Comparison of ENCODE assay signal across 11 mouse cellular contexts in the genomic region with DNA sequence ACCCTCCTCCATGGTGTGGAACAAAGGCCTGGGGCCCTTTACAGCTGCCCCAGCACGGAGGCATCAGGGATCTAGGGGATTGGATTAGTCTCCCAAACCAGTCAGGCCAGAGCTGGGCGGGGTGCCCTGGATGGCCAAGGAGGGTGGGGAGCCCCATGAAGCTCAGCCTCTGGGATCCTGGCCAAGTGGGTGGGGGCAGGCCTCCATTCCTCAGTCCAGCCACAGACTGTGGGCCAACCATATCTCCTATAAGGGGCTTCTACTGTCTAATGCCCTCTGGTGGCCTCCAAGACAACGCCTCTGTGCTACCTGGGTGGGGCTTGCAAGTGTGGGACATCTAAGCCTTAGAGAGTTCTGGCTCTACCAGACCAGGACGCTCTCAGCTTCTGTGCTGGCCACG. TPM values are rescaled to one million over a fixed set of nuclear protein-coding genes. Genes with fewer than 3 reads are reported as not detected.
DNase-seq lines count a peak whose midpoint lies in the region; ATAC-seq and TF ChIP-seq lines count a peak whose summit lies in the region.
"Had no signal": no experiment of that assay in that cellular context is flagged by ENCODE, and none has a peak within 500 bp of the region (broad histone marks: within the 10 kb centered on the region; RNA-seq: fewer than 3 reads in every experiment).

No protein-coding gene starts in this region.

- H3K4me3 ChIP-seq in forebrain, postnatal 0 days (ENCODE audit: low read depth, low read length), result no peak overlapping the region
- no peak overlapping the region for H3K4me3 ChIP-seq in forebrain, embryonic 15.5 days
- no peak overlapping the region for H3K4me3 ChIP-seq in lung, embryonic 14.5 days (ENCODE audit: low read depth, low read length)

- no peaks in the 10 kb centered on the region for H3K27me3 ChIP-seq in forebrain, postnatal 0 days (ENCODE audit: insufficient read depth, low read length)
- no peaks in the 10 kb centered on the region for H3K27me3 ChIP-seq in forebrain, embryonic 15.5 days
- H3K27me3 ChIP-seq in lung, embryonic 14.5 days (ENCODE audit: insufficient read depth, low read length), result no peaks in the 10 kb centered on the region

- H3K9me3 ChIP-seq in forebrain, postnatal 0 days (ENCODE audit: low read length), result no peaks in the 10 kb centered on the region
- H3K9me3 ChIP-seq in forebrain, embryonic 15.5 days, result no peaks in the 10 kb centered on the region
- no peaks in the 10 kb centered on the region for H3K9me3 ChIP-seq in lung, embryonic 14.5 days (ENCODE audit: low read depth, low read length)

- no peak overlapping the region for H3K27ac ChIP-seq in forebrain, postnatal 0 days (ENCODE audit: low read depth, low read length)
- H3K27ac ChIP-seq in forebrain, embryonic 15.5 days (replicated peaks), result no peak overlapping the region
- H3K27ac ChIP-seq in lung, embryonic 14.5 days (ENCODE audit: low read depth), result no peak overlapping the region

- peaks cover 13% of the 10 kb centered on the region; the same call in 1 of the 2 replicates for H3K4me1 ChIP-seq in forebrain, postnatal 0 days (ENCODE audit: insufficient read depth)
- peaks cover 26% of the 10 kb centered on the region for H3K4me1 ChIP-seq in forebrain, embryonic 15.5 days
- no peaks in the 10 kb centered on the region; the same call in 1 of the 2 replicates for H3K4me1 ChIP-seq in lung, embryonic 14.5 days (ENCODE audit: insufficient read depth)

- peaks cover 19% of the 10 kb centered on the region for H3K36me3 ChIP-seq in forebrain, postnatal 0 days (ENCODE audit: insufficient read depth)
- H3K36me3 ChIP-seq in forebrain, embryonic 15.5 days, result no peaks in the 10 kb centered on the region
- peaks cover 12% of the 10 kb centered on the region; the same call in 1 of the 2 replicates for H3K36me3 ChIP-seq in lung, embryonic 14.5 days (ENCODE audit: insufficient read depth)

- H3K9ac ChIP-seq in forebrain, postnatal 0 days, result no peak overlapping the region
- H3K9ac ChIP-seq in forebrain, embryonic 15.5 days (replicated peaks), result no peak overlapping the region
- H3K9ac ChIP-seq in lung, embryonic 14.5 days, result no peak overlapping the region

- ATAC-seq in forebrain, postnatal 0 days, result no peak
- no peak for ATAC-seq in forebrain, embryonic 15.5 days (replicated peaks)
- ATAC-seq in lung, embryonic 14.5 days (ENCODE audit: insufficient read depth), result no peak
- ATAC-seq in erythroblast, adult 5-6 weeks (replicated peaks; ENCODE audit: low FRiP score, poor library complexity, severe bottlenecking), result no peak
- no peak for ATAC-seq in frontal cortex, adult (ENCODE audit: low TSS enrichment)

- H3K4me2 ChIP-seq in forebrain, postnatal 0 days (ENCODE audit: low read depth), result peak overlapping the region; percentile 0; the same call in 1 of the 2 replicates
- no peak overlapping the region for H3K4me2 ChIP-seq in forebrain, embryonic 15.5 days (replicated peaks)
- peak overlapping the region; percentile 10; the same call in 1 of the 2 replicates for H3K4me2 ChIP-seq in lung, embryonic 14.5 days

- no peak for TF ChIP-seq CTCF in forebrain, postnatal 0 days (IDR thresholded peaks at IDR 0.05; ENCODE audit: low read depth)
- peak; percentile 19; the same call in 1 of the 2 replicates for TF ChIP-seq CTCF in lung, embryonic 14.5 days (IDR thresholded peaks at IDR 0.05; ENCODE audit: low read depth)

- no peak for DNase-seq in forebrain, postnatal 0 days
- DNase-seq in urinary bladder, adult 18-20 months (ENCODE audit: low spot score in 2 of 2), result peak; percentile 34 to 73
- DNase-seq in urinary bladder, adult 2 months (ENCODE audit: low spot score), result no peak
- DNase-seq in lung, embryonic 14.5 days, result peak; percentile 55
- no peak for DNase-seq in kidney, adult 9 months
- DNase-seq: kidney, postnatal 14 days had no signal

- WGBS in forebrain, postnatal 0 days, result 78% methylated on average over 5 of the region's 5 CpGs
- WGBS in forebrain, embryonic 15.5 days, result 84% methylated on average over 5 of the region's 5 CpGs
- 71% methylated on average over 5 of the region's 5 CpGs for WGBS in lung, embryonic 14.5 days

RNA-seq across cellular contexts. Expression of a gene that starts 2.0 kb away (rescaled TPM):
- total RNA-seq in forebrain, postnatal 0 days (2014; rRNA removed), result 154 and 164 TPM in 2 replicates
- 151 and 154 TPM in 2 replicates for polyA plus RNA-seq in forebrain, postnatal 0 days (2015; fragmentation: Nextera tagmentation; extraction: Ambion mirVana)
- polyA plus RNA-seq in forebrain, embryonic 15.5 days (2015; fragmentation: Nextera tagmentation; extraction: Ambion mirVana), result 100 and 101 TPM in 2 replicates
- polyA plus RNA-seq in urinary bladder, adult 2 months (2012; rRNA removed), result 50.8 and 61.1 TPM in 2 replicates
- 15.8 and 23.5 TPM in 2 replicates for polyA plus RNA-seq in lung, embryonic 14.5 days (2014; fragmentation: Nextera tagmentation; extraction: Ambion mirVana)
- total RNA-seq in erythroblast, adult 5-6 weeks (2015; ENCODE audit: low replicate concordance), result 18.2 and 33.8 TPM in 2 replicates
- total RNA-seq in erythroblast, adult 5-6 weeks (2017; ENCODE audit: low replicate concordance), result 8.4 and 10.6 TPM in 2 replicates

RNA-seq across cellular contexts. Expression of a gene that starts 2.3 kb away (rescaled TPM):
- 0.48 TPM in 1 of 2 replicates, not detected in the other for total RNA-seq in forebrain, postnatal 0 days (2014; rRNA removed)
- polyA plus RNA-seq in forebrain, postnatal 0 days (2015; fragmentation: Nextera tagmentation; extraction: Ambion mirVana), result 2.5 and 3.6 TPM in 2 replicates
- polyA plus RNA-seq in forebrain, embryonic 15.5 days (2015; fragmentation: Nextera tagmentation; extraction: Ambion mirVana), result 3.3 and 3.4 TPM in 2 replicates
- 0.69 and 2.2 TPM in 2 replicates for polyA plus RNA-seq in urinary bladder, adult 2 months (2012; rRNA removed)
- 20.0 and 30.2 TPM in 2 replicates for polyA plus RNA-seq in lung, embryonic 14.5 days (2014; fragmentation: Nextera tagmentation; extraction: Ambion mirVana)
- total RNA-seq in erythroblast, adult 5-6 weeks (2015; ENCODE audit: low replicate concordance), result not detected in 2 replicates
- total RNA-seq in erythroblast, adult 5-6 weeks (2017; ENCODE audit: low replicate concordance), result not detected in 2 replicates

RNA-seq across cellular contexts. Expression of a gene that starts 10.9 kb away (rescaled TPM):
- total RNA-seq in forebrain, postnatal 0 days (2014; rRNA removed), result 1,270 and 1,729 TPM in 2 replicates
- polyA plus RNA-seq in forebrain, postnatal 0 days (2015; fragmentation: Nextera tagmentation; extraction: Ambion mirVana), result 1,561 and 1,919 TPM in 2 replicates
- 112 and 123 TPM in 2 replicates for polyA plus RNA-seq in forebrain, embryonic 15.5 days (2015; fragmentation: Nextera tagmentation; extraction: Ambion mirVana)
- 0.38 and 0.74 TPM in 2 replicates for polyA plus RNA-seq in urinary bladder, adult 2 months (2012; rRNA removed)
- polyA plus RNA-seq in lung, embryonic 14.5 days (2014; fragmentation: Nextera tagmentation; extraction: Ambion mirVana), result 3.3 and 3.4 TPM in 2 replicates
- 1.3 TPM in 1 of 2 replicates, not detected in the other for total RNA-seq in erythroblast, adult 5-6 weeks (2015; ENCODE audit: low replicate concordance)
- not detected in 2 replicates for total RNA-seq in erythroblast, adult 5-6 weeks (2017; ENCODE audit: low replicate concordance)
- polyA plus RNA-seq: neural tube, embryonic 11.5 days had no signal

RNA-seq across cellular contexts. Expression of a gene that starts 30.4 kb away (rescaled TPM):
- total RNA-seq in forebrain, postnatal 0 days (2014; rRNA removed), result 51.5 and 67.4 TPM in 2 replicates
- 8.8 and 10.5 TPM in 2 replicates for polyA plus RNA-seq in forebrain, postnatal 0 days (2015; fragmentation: Nextera tagmentation; extraction: Ambion mirVana)
- polyA plus RNA-seq in forebrain, embryonic 15.5 days (2015; fragmentation: Nextera tagmentation; extraction: Ambion mirVana), result 11.6 and 14.1 TPM in 2 replicates
- 6.3 and 16.4 TPM in 2 replicates for polyA plus RNA-seq in urinary bladder, adult 2 months (2012; rRNA removed)
- polyA plus RNA-seq in lung, embryonic 14.5 days (2014; fragmentation: Nextera tagmentation; extraction: Ambion mirVana), result 3.9 and 4.6 TPM in 2 replicates
- total RNA-seq in erythroblast, adult 5-6 weeks (2015; ENCODE audit: low replicate concordance), result 7.7 and 16.7 TPM in 2 replicates
- total RNA-seq in erythroblast, adult 5-6 weeks (2017; ENCODE audit: low replicate concordance), result 4.5 and 7.3 TPM in 2 replicates

RNA-seq across cellular contexts. Expression of a gene that starts 34.8 kb away (rescaled TPM):
- not detected in 2 replicates for total RNA-seq in forebrain, postnatal 0 days (2014; rRNA removed)
- not detected in 2 replicates for polyA plus RNA-seq in forebrain, postnatal 0 days (2015; fragmentation: Nextera tagmentation; extraction: Ambion mirVana)
- not detected in 2 replicates for polyA plus RNA-seq in forebrain, embryonic 15.5 days (2015; fragmentation: Nextera tagmentation; extraction: Ambion mirVana)
- polyA plus RNA-seq in urinary bladder, adult 2 months (2012; rRNA removed), result not detected in 2 replicates
- not detected in 2 replicates for polyA plus RNA-seq in lung, embryonic 14.5 days (2014; fragmentation: Nextera tagmentation; extraction: Ambion mirVana)
- not detected in 2 replicates for total RNA-seq in erythroblast, adult 5-6 weeks (2015; ENCODE audit: low replicate concordance)
- not detected in 2 replicates for total RNA-seq in erythroblast, adult 5-6 weeks (2017; ENCODE audit: low replicate concordance)
- polyA plus RNA-seq: cortical plate, adult 2 months; neural tube, embryonic 11.5 days had no signal

Comparison
In these comparisons a context has a peak if more than half of its experiments do, and no peak if none do; other contexts are left out.
1. DNase-seq: peak in urinary bladder, adult 18-20 months (2 of 2) and lung, embryonic 14.5 days (single experiment); none in forebrain, postnatal 0 days (single experiment), urinary bladder, adult 2 months (single experiment) and kidney, adult 9 months (single experiment).
2. RNA of a gene that starts 10.9 kb away (polyA plus RNA-seq): 1,561 to 1,919 TPM in forebrain, postnatal 0 days and 112 to 123 TPM in forebrain, embryonic 15.5 days; 3.3 to 3.4 TPM in lung, embryonic 14.5 days and 0.38 to 0.74 TPM in urinary bladder, adult 2 months; every median in the first group is over 10 times any median in the second.